Mouse (Mus musculus): Measurements from ENCODE around the gene Gapvd1. TPM values are rescaled to one million over a fixed set of nuclear protein-coding genes. Genes with fewer than 3 reads are reported as not detected.

The Gapvd1 gene
- polyA plus RNA-seq, 1 experiment from 2014 or later = 79.7 TPM

DNA sequence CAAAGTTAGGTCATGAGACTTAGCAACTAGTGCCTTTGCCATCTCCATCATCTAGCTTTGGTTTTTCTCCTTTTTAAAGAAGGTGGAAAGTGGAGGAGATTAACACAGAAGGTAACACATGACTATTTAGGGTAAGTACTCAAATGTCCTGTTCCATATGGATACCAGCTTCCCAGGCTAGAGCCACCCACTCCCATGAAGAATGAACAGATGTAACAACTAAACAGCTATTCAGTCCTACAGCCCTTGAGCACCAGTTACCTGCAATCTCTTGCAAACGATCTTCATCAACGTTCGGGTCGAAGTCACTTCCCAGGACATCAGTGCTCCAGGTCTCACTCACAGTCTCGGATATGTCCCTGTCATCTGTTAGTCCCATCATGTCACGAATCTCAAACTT is 43.1 kb downstream of the Gapvd1 start:
- no peak for DNase-seq (ENCODE audit: low spot score)

DNA sequence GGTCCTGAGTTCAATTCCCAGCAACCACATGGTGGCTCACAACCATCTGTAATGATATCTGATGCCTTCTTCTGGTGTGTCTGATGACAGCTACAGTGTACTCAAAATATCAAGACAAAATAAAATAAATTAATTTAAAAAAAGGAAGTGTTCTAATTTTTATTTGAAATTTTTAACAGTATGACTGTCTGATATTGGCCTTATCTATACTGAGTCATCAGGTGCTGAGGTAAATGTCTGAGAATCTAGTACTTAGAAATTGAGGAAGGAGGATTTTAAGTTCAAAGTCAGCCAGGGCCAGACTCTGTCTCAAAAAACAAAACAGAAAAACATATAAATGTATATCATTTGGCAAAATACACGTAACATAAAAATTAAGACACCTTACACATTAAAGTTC is 46.4 kb downstream of the Gapvd1 start:
- DNase-seq (ENCODE audit: low spot score) = no peak

DNA sequence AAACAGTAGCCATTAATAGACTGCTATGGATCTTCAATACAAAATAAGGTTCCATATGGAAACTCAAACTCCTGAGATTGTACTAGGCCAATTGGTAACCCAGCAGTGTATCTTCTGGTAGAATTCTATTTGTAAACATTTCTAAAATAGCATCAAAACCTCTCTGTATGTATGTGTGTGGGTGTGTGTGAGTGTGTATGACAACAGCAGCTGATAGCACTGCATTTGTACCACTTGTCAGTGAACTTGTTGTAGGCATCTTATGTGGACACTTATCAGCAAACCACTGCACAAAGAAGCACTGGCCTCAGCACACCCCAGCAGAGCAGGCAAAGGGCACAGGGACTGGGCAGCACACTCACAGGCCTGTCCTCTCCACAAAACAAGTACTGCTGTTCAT is 58.4 kb downstream of the Gapvd1 start:
- DNase-seq (ENCODE audit: low spot score) = no peak

DNA sequence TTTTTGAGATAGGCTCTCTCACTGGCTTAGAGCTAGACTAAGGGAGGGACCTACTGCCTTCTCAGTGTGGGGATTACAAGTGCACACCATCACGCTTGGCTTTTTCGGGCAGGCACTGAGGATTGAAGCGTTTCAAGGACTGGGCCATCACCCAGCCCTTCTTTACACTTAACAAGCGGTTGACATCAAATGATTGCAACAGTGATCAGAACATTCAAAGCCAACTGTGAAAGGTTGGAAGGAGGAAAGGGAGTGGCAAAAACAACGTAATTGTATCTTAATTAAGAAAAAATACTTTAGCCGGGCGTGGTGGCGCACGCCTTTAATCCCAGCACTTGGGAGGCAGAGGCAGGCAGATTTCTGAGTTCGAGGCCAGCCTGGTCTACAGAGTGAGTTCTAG is 62.2 kb downstream of the Gapvd1 start:
- no peak for DNase-seq (ENCODE audit: low spot score)

DNA sequence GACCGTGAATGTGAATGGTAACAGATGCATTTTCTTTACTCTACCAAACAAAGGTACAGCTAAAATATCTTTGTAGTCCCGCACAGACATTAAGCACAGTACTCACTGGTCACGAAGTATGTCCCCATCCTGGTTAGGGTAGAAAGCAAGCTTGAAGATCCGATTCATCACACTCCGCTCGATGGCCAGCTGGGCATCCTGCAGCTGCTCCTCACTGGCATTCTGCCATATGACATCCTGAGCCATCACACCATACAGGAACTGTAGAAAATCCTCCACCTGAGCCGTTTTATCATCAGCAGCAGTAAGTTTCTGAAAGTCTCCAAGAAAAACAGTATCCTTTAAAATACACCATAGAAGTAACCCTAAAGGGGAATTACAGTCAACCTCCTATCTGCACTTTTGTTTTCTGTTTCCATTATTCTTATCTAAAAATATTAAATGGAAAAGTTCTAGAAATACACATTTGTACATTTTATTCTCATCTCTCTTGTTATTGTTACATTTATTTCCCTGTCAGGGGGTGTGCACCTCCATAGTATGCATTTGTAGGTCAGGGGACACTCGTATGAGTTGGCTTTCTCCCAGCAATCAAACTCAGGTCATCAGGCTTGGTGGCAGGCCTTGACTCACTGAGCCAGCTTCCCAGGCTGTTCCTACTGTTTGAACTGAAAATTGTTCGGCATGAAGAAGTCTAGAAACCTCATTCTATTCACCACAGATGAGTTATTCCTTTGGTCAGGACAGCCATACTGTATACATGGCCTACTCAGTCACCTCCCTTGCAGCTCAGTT is 70.8 kb downstream of the Gapvd1 start:
- DNase-seq (ENCODE audit: low spot score) = no peak

DNA sequence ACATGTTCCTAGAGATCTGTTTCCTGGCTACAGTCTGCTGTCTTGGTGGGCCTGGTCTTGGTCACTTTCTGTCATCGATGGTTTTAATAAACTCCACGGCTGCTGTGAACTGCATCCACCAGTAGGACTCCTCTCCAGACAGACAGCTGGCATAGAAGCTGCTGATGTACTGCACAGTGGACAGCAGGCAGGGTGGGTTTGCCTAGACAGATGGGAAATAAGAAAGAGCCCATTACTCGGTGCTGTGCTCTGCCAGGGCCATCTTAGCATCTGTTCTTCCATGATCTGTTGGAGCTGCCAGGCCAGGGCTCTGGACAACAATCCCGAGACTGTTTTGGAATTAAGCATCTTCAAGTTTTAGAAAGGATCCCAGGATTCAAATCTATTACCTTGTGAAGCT is 77.1 kb downstream of the Gapvd1 start:
- DNase-seq (ENCODE audit: low spot score) = no peak

DNA sequence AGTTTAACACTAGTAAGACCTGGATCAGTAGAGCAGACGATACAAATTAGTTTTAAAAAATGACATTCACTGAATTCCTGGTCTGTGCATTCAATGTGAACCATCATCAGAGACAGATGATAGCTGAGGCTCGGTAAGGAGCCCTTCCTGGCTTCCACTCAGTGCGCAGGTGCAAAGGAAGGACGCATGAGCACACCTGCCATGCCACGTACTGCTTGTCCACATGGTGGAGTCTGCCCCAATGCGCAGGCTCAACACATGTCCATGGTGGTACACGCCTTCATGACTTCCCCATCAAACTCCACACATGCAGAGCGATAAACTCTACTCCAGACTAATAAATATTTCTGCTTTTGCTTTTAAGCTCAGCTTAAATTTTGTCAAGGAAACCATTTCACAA is 78.0 kb downstream of the Gapvd1 start:
- DNase-seq (ENCODE audit: low spot score) = no peak

DNA sequence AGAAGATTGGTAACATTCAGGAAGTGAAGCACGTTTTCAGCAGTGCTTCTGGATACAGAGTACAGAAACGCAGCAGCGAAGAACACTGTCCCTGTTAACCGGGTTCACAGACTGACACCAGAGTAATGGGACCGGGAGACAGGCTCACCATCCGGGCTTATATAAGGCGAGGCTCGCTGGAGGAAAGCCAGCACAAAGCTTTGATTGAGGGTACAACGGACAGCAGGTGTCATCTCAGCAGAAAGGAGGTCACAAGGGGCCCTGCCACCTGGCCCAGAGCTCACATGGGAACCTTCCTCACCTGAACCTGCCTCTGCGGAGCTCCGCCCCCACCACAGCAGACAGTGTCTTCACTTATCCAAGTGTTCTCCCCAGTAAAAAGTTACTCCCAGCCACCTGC is 81.2 kb downstream of the Gapvd1 start:
- peak; percentile 35 for DNase-seq (ENCODE audit: low spot score)

DNA sequence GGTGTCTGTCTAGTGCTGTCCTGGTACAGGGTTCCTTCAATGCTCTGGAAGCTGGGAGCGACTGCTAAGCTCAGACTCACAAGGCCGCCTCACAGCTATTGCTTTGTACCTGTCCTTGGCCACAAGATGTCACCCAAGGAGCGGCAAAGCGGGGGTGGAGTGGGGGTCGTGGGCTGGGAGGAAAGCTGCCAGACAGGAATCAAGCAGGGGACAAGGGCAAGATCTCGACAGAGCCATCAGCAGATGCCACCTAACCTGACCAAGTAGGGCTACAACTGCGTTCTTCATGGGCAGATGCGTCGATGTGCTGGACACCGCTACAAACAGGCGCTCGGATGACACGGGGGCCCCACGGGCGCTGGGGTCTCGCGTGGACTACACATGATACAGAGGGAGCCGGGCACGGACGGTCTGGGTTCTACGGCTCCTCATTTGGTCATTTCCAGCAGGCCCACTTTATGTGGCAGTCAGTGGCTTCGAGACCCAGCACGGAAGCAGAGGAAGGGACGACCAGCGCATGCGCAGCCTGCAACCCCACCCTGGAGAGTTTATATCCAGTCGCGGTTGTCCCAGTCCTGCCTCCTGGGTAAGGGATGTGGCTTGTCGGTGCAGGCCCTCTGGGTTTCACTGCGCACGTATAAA is 83.5 kb downstream of the Gapvd1 start:
- DNase-seq (ENCODE audit: low spot score) = peak; percentile 71

DNA sequence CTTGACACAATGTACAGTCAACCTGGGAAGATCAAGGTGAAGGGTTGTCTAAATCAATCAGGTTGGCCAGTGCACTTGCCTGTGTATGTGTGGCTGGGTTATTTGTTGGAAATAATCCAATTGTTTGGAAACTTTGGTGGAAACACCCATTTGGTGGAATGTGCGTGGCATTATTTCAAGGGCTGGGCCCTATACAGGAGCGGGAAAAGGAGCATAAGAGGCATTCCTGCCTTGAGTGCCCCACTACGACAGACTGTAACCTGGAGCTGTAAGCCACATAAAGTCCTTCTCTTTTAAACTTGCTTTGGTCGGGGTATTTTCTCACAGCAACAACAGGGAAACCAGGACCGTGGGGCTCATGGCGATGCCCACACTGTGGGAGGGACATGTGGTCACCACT is 84.6 kb downstream of the Gapvd1 start:
- DNase-seq (ENCODE audit: low spot score) = no peak

DNA sequence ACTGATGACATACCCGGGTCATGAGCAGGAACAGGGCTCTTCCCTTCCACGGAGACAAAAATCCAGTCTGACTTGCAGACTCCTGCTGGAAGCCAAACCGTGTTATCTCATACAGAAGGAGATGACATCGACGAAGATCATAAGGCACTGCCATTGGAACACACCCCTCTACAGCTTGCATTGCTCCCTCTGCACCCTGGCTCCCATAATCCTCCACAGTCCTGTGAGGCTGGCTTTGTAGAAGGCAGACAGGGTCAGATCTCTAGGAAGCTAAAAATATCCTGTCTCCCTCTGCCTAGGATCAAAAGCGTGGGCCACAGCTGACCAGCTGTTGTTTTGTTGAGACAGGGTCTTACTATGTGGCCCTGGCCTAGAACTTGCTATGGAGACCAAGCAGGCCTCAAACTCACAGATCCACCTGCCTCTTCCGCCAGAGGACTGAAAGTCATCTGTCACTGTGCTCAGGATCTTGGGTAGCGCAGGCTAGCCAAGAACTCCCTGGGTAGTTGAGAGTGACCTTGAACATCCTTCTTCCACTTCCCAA is 85.8 kb downstream of the Gapvd1 start:
- no peak for DNase-seq (ENCODE audit: low spot score)

DNA sequence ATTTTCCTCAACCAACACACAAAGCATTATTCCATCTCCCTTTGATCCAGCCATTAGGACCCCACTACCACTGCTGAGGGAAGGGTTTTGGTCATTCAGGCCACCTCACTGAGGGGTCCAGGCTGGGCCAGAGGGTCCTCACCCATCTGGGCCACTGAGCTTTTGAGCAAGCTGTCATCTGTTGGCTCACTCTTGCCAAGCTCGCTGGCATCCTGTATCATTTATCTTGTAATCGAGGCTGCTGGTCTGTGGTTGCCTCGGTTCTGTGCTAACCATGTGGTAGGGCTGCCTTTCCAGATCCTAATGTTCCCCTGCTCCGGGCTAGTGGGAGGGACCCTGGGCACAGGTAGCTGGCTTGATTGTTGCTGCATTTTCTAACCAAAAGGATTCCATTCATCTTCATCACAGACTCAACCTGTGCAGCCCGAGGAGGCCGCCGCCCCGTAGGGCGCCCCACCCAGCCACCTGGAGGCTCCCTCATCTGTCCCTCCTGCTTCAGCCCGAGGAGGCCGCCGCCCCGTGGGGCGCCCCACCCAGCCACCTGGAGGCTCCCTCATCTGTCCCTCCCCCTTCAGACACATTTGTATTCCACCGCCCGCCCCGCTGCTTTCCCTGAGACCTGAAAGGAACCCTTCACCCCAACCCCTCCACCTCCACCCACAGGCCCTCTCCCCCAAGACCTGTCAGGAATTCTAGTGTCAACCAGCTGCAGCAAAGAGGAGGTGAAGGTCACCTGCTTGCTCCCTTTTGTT is 86.4 kb downstream of the Gapvd1 start:
- DNase-seq (ENCODE audit: low spot score) = peak; percentile 18

DNA sequence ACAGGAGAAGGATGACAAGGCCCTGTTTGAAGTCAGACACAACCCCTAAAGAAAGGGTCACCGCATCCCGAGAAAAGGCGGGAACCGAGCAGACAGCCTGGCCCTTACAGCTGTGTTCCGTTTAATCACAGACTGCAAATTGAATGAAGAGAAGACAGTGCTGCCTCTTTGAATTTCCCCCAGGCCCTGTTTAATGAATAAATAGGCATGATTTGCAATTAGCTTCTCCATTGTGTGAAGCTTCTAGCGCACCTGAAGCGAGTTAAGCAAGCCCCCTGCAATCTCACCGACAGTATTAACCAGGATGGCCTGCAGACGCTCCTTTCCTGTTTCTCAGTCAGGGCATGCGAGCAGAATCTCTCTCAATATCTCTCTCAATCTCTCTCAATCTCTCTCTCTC is 87.2 kb downstream of the Gapvd1 start:
- no peak for DNase-seq (ENCODE audit: low spot score)

DNA sequence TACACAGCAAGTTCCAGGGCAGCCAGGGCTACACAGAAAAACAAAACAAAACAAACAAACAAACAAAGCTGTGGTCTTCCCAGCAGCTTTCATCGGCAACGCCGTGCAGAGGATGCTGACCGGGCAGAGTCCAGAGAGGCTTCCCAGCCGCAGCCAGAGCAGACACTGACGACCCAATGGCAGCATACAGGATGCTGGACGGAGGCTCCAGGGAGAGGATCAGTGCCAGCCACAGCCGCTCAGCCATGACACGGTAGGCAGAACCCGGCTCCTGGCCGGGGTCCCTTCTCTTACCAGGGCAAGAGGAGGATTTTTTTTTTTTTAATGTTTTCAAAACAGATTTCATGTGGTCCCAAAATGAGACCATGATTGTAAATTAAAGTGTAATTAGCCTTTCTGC is 107.6 kb downstream of the Gapvd1 start:
- DNase-seq (ENCODE audit: low spot score) = no peak

DNA sequence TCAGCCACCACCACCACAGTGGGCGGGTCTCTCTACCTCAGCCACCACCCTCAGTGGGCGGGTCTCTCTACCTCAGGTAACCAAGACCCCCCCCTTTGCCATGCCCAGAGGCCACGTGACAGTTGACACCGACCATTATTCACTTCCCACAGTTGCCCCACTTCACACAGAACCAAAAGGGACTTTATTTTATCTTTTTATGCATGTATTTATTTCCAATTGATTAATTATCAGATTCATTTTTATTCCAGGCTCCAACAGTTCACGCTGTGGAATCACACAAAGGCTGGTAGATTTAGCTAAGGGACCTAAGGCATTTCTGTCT is 108.5 kb downstream of the Gapvd1 start:
- no peak for DNase-seq (ENCODE audit: low spot score)

DNA sequence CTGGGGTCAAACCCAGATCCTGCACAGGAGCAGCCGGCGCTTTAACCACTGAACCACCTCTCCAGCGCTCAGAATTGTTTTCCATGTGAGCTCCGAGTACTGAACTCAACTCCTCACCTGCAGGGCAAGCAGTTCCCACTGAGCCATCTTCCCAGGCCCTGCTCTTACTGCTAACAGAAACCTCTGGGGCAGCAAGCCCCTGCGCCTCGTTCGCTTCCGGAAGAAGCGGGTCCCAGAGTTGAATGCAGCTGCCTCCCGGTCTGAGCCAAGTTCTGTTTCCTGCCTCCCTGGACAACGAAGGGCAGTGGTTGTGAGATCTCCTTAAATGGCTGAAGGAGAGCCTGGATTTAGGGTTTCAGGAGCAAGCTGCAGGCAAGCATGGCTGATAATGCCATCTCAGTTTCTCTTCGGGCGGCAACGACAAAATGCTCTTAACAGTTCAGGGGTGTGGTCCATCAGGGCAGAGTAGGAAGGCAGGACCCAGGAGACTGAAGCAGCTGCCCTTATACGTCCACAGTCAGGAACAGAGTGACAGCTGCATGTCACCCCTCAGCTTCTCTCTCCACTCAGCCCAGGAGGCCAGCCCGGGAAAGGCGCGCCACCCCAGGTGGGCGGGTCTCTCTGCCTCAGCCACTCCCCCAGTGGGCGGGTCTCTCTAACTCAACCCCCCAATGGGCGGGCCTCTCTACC is 109.0 kb downstream of the Gapvd1 start:
- DNase-seq (ENCODE audit: low spot score) = peak; percentile 89

DNA sequence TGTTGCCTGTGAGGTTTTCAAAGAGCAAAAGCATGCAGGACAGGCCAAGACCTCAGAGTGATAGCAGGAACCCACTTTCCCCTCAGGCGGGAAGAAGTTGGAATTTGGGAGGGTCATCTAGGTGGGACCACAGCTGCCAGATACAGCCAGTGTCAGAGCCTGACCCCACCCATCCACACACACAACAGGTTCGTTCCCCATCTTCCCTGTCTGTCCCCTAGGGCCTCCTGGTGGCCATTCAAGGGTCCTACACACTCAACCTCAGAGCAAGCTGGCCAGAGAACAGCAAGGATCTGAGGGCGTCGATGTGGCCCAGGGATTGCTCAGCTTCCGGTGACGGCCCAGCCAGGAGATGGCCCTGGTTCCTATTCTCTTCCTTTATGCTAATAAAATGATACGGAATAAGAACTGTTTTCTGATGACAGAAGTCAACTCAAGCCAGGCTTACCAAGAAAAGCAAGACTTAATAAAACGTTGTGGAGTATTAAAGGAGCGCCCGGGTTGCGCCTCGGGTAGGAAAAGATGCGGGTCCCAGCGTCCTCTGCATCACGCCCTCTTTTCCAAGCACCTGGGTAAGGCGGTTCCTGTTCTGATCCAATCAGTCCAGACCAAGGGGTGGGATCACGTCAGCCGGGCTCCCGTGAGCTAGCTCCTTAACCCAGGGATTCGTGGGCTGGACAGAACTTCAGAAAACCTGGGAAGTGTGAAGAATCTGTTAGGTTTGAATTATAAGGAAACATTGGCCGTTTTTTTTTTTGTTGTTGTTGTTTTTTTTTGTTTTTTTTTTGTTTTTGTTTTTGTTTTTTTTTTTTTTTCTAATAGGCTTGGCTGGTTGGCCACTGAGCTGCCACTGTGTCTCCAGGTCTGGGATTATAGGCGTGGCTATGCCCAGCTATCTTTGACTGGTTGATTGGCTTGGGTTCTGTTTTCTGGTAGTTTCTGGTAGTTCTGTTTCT is 110.2 kb downstream of the Gapvd1 start:
- DNase-seq (ENCODE audit: low spot score) = peak; percentile 50

DNA sequence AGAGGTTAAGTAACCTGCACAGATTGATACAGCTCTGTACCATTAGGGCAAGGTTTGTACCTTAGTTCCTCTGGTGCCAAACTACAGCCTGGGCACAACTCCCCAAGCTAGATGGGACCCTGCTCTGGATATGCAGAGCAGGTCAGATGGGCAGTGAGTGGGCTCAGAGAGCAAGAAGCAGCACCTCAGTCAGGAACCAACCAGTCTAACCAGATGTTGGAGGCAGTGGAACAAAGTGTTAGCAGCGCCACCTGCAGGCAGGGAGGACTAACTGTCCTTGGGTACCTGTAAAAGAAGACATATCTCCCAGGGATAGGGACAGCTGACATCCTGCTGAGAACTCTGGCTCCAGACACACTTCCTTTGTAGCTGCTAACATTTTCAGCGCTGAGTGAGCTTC is 112.7 kb downstream of the Gapvd1 start:
- DNase-seq (ENCODE audit: low spot score) = peak; percentile 72

DNA sequence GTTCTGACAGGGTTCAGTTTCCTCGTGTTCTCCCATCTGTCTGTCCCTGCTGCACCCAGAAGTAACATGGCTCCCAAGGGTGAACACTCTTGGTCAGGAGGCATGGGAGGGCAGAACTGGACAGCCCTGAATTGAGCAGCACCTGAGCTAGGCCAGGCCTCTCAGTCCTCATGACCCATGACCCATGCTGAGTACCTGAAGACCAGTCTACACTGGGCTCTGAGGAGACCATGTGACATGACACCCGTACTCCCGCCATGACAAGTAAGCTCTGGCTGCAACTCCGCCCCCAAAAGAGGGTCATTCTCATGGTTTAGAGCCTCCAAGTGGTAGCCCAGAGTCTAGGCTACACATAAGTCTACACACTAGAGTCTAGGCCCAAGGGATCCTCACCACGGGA is 115.3 kb downstream of the Gapvd1 start:
- no peak for DNase-seq (ENCODE audit: low spot score)

DNA sequence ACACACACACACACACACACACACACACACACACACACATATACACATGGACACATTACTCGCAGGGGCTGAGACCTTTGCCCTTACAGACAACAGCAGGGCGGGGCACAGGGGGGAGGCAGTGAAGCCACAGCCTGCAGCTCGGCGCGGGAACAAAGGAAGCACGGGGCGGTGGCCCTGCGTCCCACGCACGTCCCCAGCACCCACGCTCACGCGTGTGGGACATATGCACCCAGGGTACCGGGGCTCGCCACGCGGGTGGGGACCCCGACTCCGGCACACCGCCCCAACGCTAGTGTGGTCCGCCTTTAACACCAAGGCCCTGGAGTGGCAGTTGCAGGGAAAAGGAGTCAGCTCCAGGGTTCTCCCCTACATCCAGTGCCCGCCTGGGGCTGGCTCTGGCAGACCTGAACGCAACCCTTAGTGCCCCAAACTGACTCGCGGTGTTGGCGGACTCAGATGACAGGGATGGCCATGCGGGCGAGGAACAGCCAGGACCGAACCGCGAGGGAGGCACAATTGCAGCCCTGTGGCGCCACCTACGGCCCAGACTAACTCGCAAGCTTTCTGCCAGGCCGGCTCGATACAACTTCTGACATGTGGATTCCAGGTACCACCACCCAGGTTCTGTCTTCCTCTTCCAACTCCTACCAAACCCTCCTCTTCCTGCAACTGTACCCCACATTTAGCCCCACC is 115.9 kb downstream of the Gapvd1 start:
- peak; percentile 82 for DNase-seq (ENCODE audit: low spot score)
